ENCODE assay signal across 8 mouse cellular contexts in genomic region chr9:110410908-110411887, GRCm38 (mm10). TPM values are rescaled to one million over a fixed set of nuclear protein-coding genes. Genes with fewer than 3 reads are reported as not detected.
DNase-seq lines count a peak whose midpoint lies in the region; ATAC-seq and TF ChIP-seq lines count a peak whose summit lies in the region.

No protein-coding gene starts in this region.

- peak; percentile 89 for DNase-seq in limb, embryonic 11.5 days (ENCODE audit: low spot score)
- DNase-seq in ovary, adult 18-20 months (ENCODE audit: low spot score), result peak; percentile 50
- DNase-seq in thymus, adult 2 months, result peak; percentile 87

- H3K27ac ChIP-seq in intestine, postnatal 0 days (ENCODE audit: low read depth, low read length), result no peak overlapping the region
- no peak overlapping the region for H3K27ac ChIP-seq in intestine, embryonic 16.5 days (ENCODE audit: low read length)
- H3K27ac ChIP-seq in bone marrow, adult 2 months (ENCODE audit: control insufficient read depth, insufficient read depth, low read depth, low read length, poor library complexity), result no peak overlapping the region
- no peak overlapping the region for H3K27ac ChIP-seq in limb, embryonic 11.5 days (replicated peaks; ENCODE audit: low read depth, low read length)
- no peak overlapping the region for H3K27ac ChIP-seq in thymus, adult 2 months (ENCODE audit: control insufficient read depth, insufficient read depth, low read length)

- no peak overlapping the region for H3K4me2 ChIP-seq in intestine, postnatal 0 days (replicated peaks; ENCODE audit: low read depth)
- H3K4me2 ChIP-seq in intestine, embryonic 16.5 days (ENCODE audit: low read depth, low read length), result no peak overlapping the region
- no peak overlapping the region for H3K4me2 ChIP-seq in limb, embryonic 11.5 days (ENCODE audit: low read depth, severe bottlenecking)

- no peaks in the 10 kb centered on the region for H3K27me3 ChIP-seq in intestine, postnatal 0 days (replicated peaks; ENCODE audit: control insufficient read depth, insufficient read depth, low read length)
- H3K27me3 ChIP-seq in intestine, embryonic 16.5 days (replicated peaks; ENCODE audit: control insufficient read depth, insufficient read depth, low read length), result no peaks in the 10 kb centered on the region
- H3K27me3 ChIP-seq in limb, embryonic 11.5 days (ENCODE audit: control insufficient read depth, insufficient read depth, low read length), result no peaks in the 10 kb centered on the region
- no peaks in the 10 kb centered on the region for H3K27me3 ChIP-seq in thymus, adult 2 months (ENCODE audit: control insufficient read depth, insufficient read depth, low read length)

- TF ChIP-seq CTCF in intestine, postnatal 0 days (IDR thresholded peaks at IDR 0.05; ENCODE audit: low read depth), result peak; percentile 93
- TF ChIP-seq CTCF in bone marrow, adult 2 months (IDR thresholded peaks at IDR 0.05; ENCODE audit: control insufficient read depth, insufficient read depth, low read length), result peak; percentile 95
- TF ChIP-seq CTCF in thymus, adult 2 months (IDR thresholded peaks at IDR 0.05; ENCODE audit: borderline replicate concordance, control insufficient read depth, extremely low read depth, insufficient read depth, low read length, poor library complexity), result peak; percentile 44; the same call in 1 of the 2 replicates

- H3K4me1 ChIP-seq in intestine, postnatal 0 days (replicated peaks; ENCODE audit: control insufficient read depth, insufficient read depth, low read length), result no peaks in the 10 kb centered on the region
- H3K4me1 ChIP-seq in intestine, embryonic 16.5 days (ENCODE audit: control insufficient read depth, insufficient read depth, low read length), result peaks cover 10% of the 10 kb centered on the region
- H3K4me1 ChIP-seq in bone marrow, adult 2 months (ENCODE audit: control insufficient read depth, insufficient read depth, low read length), result peaks cover 1% of the 10 kb centered on the region; the same call in 1 of the 2 replicates
- peaks cover 6% of the 10 kb centered on the region for H3K4me1 ChIP-seq in limb, embryonic 11.5 days (ENCODE audit: control insufficient read depth, insufficient read depth, low read length)
- H3K4me1 ChIP-seq in thymus, adult 2 months (replicated peaks; ENCODE audit: control insufficient read depth, insufficient read depth, low read length), result peaks cover 8% of the 10 kb centered on the region

- no peak overlapping the region for H3K4me3 ChIP-seq in intestine, postnatal 0 days (ENCODE audit: low read depth, low read length)
- no peak overlapping the region for H3K4me3 ChIP-seq in intestine, embryonic 16.5 days (ENCODE audit: low read length)
- no peak overlapping the region for H3K4me3 ChIP-seq in bone marrow, adult 2 months (replicated peaks; ENCODE audit: control insufficient read depth, low read depth, low read length)
- no peak overlapping the region for H3K4me3 ChIP-seq in limb, embryonic 11.5 days (ENCODE audit: low read depth, low read length)
- H3K4me3 ChIP-seq in thymus, adult 2 months (ENCODE audit: control insufficient read depth, insufficient read depth, low read length), result no peak overlapping the region

- H3K9ac ChIP-seq in intestine, postnatal 0 days (ENCODE audit: low read depth, low read length), result no peak overlapping the region
- no peak overlapping the region for H3K9ac ChIP-seq in intestine, embryonic 16.5 days (ENCODE audit: low read depth, low read length)
- H3K9ac ChIP-seq in limb, embryonic 11.5 days (ENCODE audit: low read length), result no peak overlapping the region

- TF ChIP-seq POLR2A in bone marrow, adult 2 months (IDR thresholded peaks at IDR 0.05; ENCODE audit: borderline replicate concordance, control insufficient read depth, low read depth, low read length), result no peak
- TF ChIP-seq POLR2A in thymus, adult 2 months (IDR thresholded peaks at IDR 0.05; ENCODE audit: control insufficient read depth, extremely low read depth, insufficient read depth, low read length, poor library complexity), result no peak

- no peaks in the 10 kb centered on the region for H3K36me3 ChIP-seq in intestine, postnatal 0 days (ENCODE audit: control insufficient read depth, insufficient read depth)
- H3K36me3 ChIP-seq in intestine, embryonic 16.5 days (ENCODE audit: control insufficient read depth, insufficient read depth, low read length), result no peaks in the 10 kb centered on the region
- H3K36me3 ChIP-seq in limb, embryonic 11.5 days (ENCODE audit: control insufficient read depth, insufficient read depth, low read length), result no peaks in the 10 kb centered on the region
- no peaks in the 10 kb centered on the region for H3K36me3 ChIP-seq in thymus, adult 2 months (ENCODE audit: control insufficient read depth, insufficient read depth, low read length)

- 39% methylated on average over 6 of the region's 6 CpGs for WGBS in intestine, postnatal 0 days
- WGBS in intestine, embryonic 16.5 days, result 33% methylated on average over 6 of the region's 6 CpGs
- WGBS in bone marrow, adult 2 months, result 34% methylated on average over 6 of the region's 6 CpGs
- 40% methylated on average over 6 of the region's 6 CpGs for WGBS in limb, embryonic 11.5 days
- WGBS in thymus, adult 2 months, result 39% methylated on average over 6 of the region's 6 CpGs

- no peak for ATAC-seq in intestine, postnatal 0 days
- no peak for ATAC-seq in intestine, embryonic 16.5 days
- 0 out of 2 replicates have a peak, but pooled peaks have one; percentile 30 for ATAC-seq in erythroid progenitor cell, adult 5-6 weeks (replicated peaks; ENCODE audit: low FRiP score, poor library complexity, severe bottlenecking)
- peak; percentile 40 for ATAC-seq in inflammation-experienced regulatory T-cells, adult 6 months
- no peak for ATAC-seq in limb, embryonic 11.5 days (ENCODE audit: insufficient number of reproducible peaks, low FRiP score, low TSS enrichment, low read depth)

- no peaks in the 10 kb centered on the region for H3K9me3 ChIP-seq in intestine, postnatal 0 days (ENCODE audit: control insufficient read depth)
- H3K9me3 ChIP-seq in intestine, embryonic 16.5 days (ENCODE audit: control insufficient read depth, low read length), result no peaks in the 10 kb centered on the region
- H3K9me3 ChIP-seq in limb, embryonic 11.5 days (ENCODE audit: control insufficient read depth, low read length), result no peaks in the 10 kb centered on the region

RNA-seq across cellular contexts. Expression of gene Ptpn23, which starts 3.2 kb away (rescaled TPM):
- 10.0 and 10.8 TPM in 2 replicates for polyA plus RNA-seq in intestine, postnatal 0 days (2015; fragmentation: Nextera tagmentation; extraction: Ambion mirVana)
- 10.8 and 12.9 TPM in 2 replicates for polyA plus RNA-seq in intestine, embryonic 16.5 days (2015; fragmentation: Nextera tagmentation; extraction: Ambion mirVana)
- polyA plus RNA-seq in bone marrow, adult 2 months (2011; ENCODE audit: insufficient read depth, insufficient read length, low replicate concordance, missing spikeins), result 7.6 and 20.4 TPM in 2 replicates
- total RNA-seq in erythroid progenitor cell, adult 5-6 weeks (2015; ENCODE audit: low replicate concordance), result 2.1 and 6.1 TPM in 2 replicates
- total RNA-seq in erythroid progenitor cell, adult 5-6 weeks (2017; ENCODE audit: low replicate concordance), result 2.6 and 3.7 TPM in 2 replicates
- 1 to 10 TPM; 4.4 to 5.9 (median 4.7) TPM for polyA plus RNA-seq in inflammation-experienced regulatory T-cells, adult 6 months (2017; shearing (Covaris generic))
- polyA plus RNA-seq in limb, embryonic 11.5 days (2014; fragmentation: Nextera tagmentation; extraction: Ambion mirVana), result 16.6 and 18.6 TPM in 2 replicates
- polyA plus RNA-seq in thymus, adult 2 months (2012; rRNA removed), result 46.4 and 59.4 TPM in 2 replicates

RNA-seq across cellular contexts. Expression of gene Ngp, which starts 8.3 kb away (rescaled TPM):
- polyA plus RNA-seq in intestine, postnatal 0 days (2015; fragmentation: Nextera tagmentation; extraction: Ambion mirVana), result 1.9 and 2.1 TPM in 2 replicates
- 3.8 and 8.5 TPM in 2 replicates for polyA plus RNA-seq in intestine, embryonic 16.5 days (2015; fragmentation: Nextera tagmentation; extraction: Ambion mirVana)
- 1,341 and 3,924 TPM in 2 replicates for polyA plus RNA-seq in bone marrow, adult 2 months (2011; ENCODE audit: insufficient read depth, insufficient read length, low replicate concordance, missing spikeins)
- total RNA-seq in erythroid progenitor cell, adult 5-6 weeks (2015; ENCODE audit: low replicate concordance), result 3,384 and 3,702 TPM in 2 replicates
- total RNA-seq in erythroid progenitor cell, adult 5-6 weeks (2017; ENCODE audit: low replicate concordance), result 855 and 1,251 TPM in 2 replicates
- polyA plus RNA-seq in inflammation-experienced regulatory T-cells, adult 6 months (2017; shearing (Covaris generic)), result 1 to 10 TPM in 1 of 3 experiments, not detected in 2; 5.1 TPM
- polyA plus RNA-seq in limb, embryonic 11.5 days (2014; fragmentation: Nextera tagmentation; extraction: Ambion mirVana), result 0.47 and 0.48 TPM in 2 replicates
- polyA plus RNA-seq in thymus, adult 2 months (2012; rRNA removed), result 10.6 and 19.4 TPM in 2 replicates

Comparison
In these comparisons a context has a peak if more than half of its experiments do, and no peak if none do; other contexts are left out.
1. ATAC-seq: peak in erythroid progenitor cell, adult 5-6 weeks (single experiment) and inflammation-experienced regulatory T-cells, adult 6 months (single experiment); none in intestine, postnatal 0 days (single experiment), intestine, embryonic 16.5 days (single experiment) and limb, embryonic 11.5 days (single experiment).
2. CTCF ChIP-seq: peak in every context shown above with its lines; median percentile 95 in bone marrow, adult 2 months; 93 in intestine, postnatal 0 days; 44 in thymus, adult 2 months.
3. RNA of gene Ngp, which starts 8.3 kb away (polyA plus RNA-seq): 1,341 to 3,924 TPM in bone marrow, adult 2 months; 10.6 to 19.4 TPM in thymus, adult 2 months, 3.8 to 8.5 TPM in intestine, embryonic 16.5 days, 1.9 to 2.1 TPM in intestine, postnatal 0 days, 0.47 to 0.48 TPM in limb, embryonic 11.5 days and 5.1 TPM in inflammation-experienced regulatory T-cells, adult 6 months; every median in the first group is over 10 times any median in the second.
4. Peak in every context shown above with its lines, with median percentiles within 50 percentile points of each other: DNase-seq.